Mouse (Mus musculus) limb, embryonic 14.5 days (tissue): ENCODE measurements around the gene Trpm5. TPM values are rescaled to one million over a fixed set of nuclear protein-coding genes. Genes with fewer than 3 reads are reported as not detected.

Source experiments
- ATAC-seq: fragments of 200-750 bp; cut with Nextera tagmentation; 2 replicates; pipeline ENCODE4 v1.8.0; 2017; ENCODE audit warnings: low read depth, moderate number of reproducible peaks, moderate TSS enrichment; ENCODE audit not compliant: low FRiP score
- DNase-seq: peaks from one replicate; pipeline ENCODE4 v3.0.0-alpha.2; 2015; ENCODE audit warnings: low spot score
- H3K27ac ChIP-seq: fragments of 300-500 bp; sonication (generic); replicated peaks from 2 replicates; pipeline ENCODE4 v1.5.1; 2014; ENCODE audit warnings: low read depth, mild to moderate bottlenecking, low read length, moderate library complexity, mixed read lengths
- H3K27me3 ChIP-seq: fragments of 300-500 bp; sonication (generic); 2 replicates; pipeline ENCODE4 v1.6.1; 2014; ENCODE audit warnings: low read length, mixed read lengths; ENCODE audit not compliant: control insufficient read depth, insufficient read depth
- H3K36me3 ChIP-seq: fragments of 300-500 bp; sonication (generic); 2 replicates; pipeline ENCODE4 v1.6.1; 2014; ENCODE audit warnings: mild to moderate bottlenecking, low read length, moderate library complexity, mixed read lengths; ENCODE audit not compliant: control insufficient read depth, insufficient read depth
- H3K4me1 ChIP-seq: fragments of 300-500 bp; sonication (generic); 2 replicates; pipeline ENCODE4 v1.6.1; 2014; ENCODE audit warnings: antibody characterized with exemption, low read length, mixed read lengths; ENCODE audit not compliant: control insufficient read depth, insufficient read depth
- H3K4me2 ChIP-seq: fragments of 300-500 bp; sonication (generic); replicated peaks from 2 replicates; pipeline ENCODE4 v1.6.1; 2014; ENCODE audit warnings: low read depth, mild to moderate bottlenecking, low read length, moderate library complexity; ENCODE audit not compliant: severe bottlenecking
- H3K4me3 ChIP-seq: fragments of 300-500 bp; sonication (generic); replicated peaks from 2 replicates; pipeline ENCODE4 v1.5.1; 2014; ENCODE audit warnings: low read length
- H3K9ac ChIP-seq: fragments of 300-500 bp; sonication (generic); 2 replicates; pipeline ENCODE4 v1.6.1; 2014; ENCODE audit warnings: mild to moderate bottlenecking, low read depth, low read length, moderate library complexity; ENCODE audit not compliant: severe bottlenecking
- H3K9me3 ChIP-seq: fragments of 300-500 bp; sonication (generic); 2 replicates; pipeline ENCODE4 v1.6.1; 2016; ENCODE audit warnings: low read length; ENCODE audit not compliant: control insufficient read depth
- POLR2A ChIP-seq: fragments of 200-500 bp; IDR thresholded peaks from 2 replicates; pipeline ENCODE4 v1.8.0; 2012; ENCODE audit warnings: inconsistent platforms, mild to moderate bottlenecking, moderate library complexity, borderline replicate concordance; ENCODE audit not compliant: insufficient read depth, insufficient read length; ENCODE audit errors: extremely low read depth
- WGBS: fragments of 180-500 bp; shearing (Covaris S2); extraction: QIAGEN DNeasy Blood & Tissue Kit; methylation state at CpG from one replicate; pipeline ENCODE4 v1.1.7; 2014; 5-methylcytosine and 5-hydroxymethylcytosine counted together
- polyA plus RNA-seq, 2 experiments: library from polyadenylated mRNA; depleted of rRNA in 1 of 2; stranded (reverse) in 1 of 2; unstranded in 1 of 2; fragments of >200 nt; fragmentation: Nextera tagmentation in 1 of 2; extraction: Ambion mirVana in 1 of 2; gene quantifications; 2 replicates each; pipeline versions ENCODE4 v1.2.1 to v1.2.3; 2012 to 2014

The Trpm5 gene
- polyA plus RNA-seq, 2 experiments: 24.1 to 63.4 TPM

GRCm38 (mm10) chr7:143041138-143041822 lies 53.2 kb downstream of the Trpm5 start:
- TF ChIP-seq POLR2A: no peak
- Histone ChIP-seq H3K36me3 (peaks cover 5% of the 10 kb centered on the region), H3K27ac (no peak overlapping the region), H3K4me2 (no peak overlapping the region), H3K4me1 (no peaks in the 10 kb centered on the region), H3K27me3 (no peaks in the 10 kb centered on the region), H3K4me3 (no peak overlapping the region), H3K9ac (no peak overlapping the region), H3K9me3 (0 out of 2 replicates have a peak, but pooled peaks cover 3% of the 10 kb centered on the region)
- DNase-seq: no peak
- 83% methylated on average over 3 of the region's 3 CpGs for WGBS
- no peak for ATAC-seq

DNA sequence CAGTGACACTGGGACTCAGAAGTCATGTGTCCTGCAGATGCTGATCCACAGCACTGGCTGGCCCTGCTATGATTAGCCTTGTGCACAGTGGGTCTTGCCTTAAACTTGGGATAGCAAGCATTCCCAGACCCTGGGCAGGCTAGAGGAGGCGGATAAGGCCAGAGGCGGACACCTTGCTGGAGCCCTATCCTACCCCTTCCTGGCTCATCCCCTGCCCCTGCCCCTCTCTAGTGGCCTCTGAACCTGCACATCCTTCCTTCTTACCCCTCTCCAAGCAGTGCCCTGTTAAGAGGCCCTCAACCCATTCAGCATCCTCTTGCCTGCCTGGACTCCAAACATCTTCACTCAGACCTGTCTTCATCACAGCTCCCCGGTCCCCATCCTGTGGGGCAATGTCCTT lies 53.9 kb downstream of the Trpm5 start:
- H3K27ac ChIP-seq: no peak overlapping the region
- H3K9ac ChIP-seq: no peak overlapping the region
- 96% methylated on average over 3 of the region's 3 CpGs for WGBS
- ATAC-seq (no peak), DNase-seq (no peak)
- H3K4me2 ChIP-seq: no peak overlapping the region
- H3K27me3 ChIP-seq: no peaks in the 10 kb centered on the region
- 0 out of 2 replicates have a peak, but pooled peaks cover 3% of the 10 kb centered on the region for H3K9me3 ChIP-seq
- H3K4me3 ChIP-seq: no peak overlapping the region
- H3K36me3 ChIP-seq: peaks cover 5% of the 10 kb centered on the region
- no peak for TF ChIP-seq POLR2A
- H3K4me1 ChIP-seq: no peaks in the 10 kb centered on the region

- Histone ChIP-seq H3K9me3 (no peaks in the 10 kb centered on the region), H3K4me2 (no peak overlapping the region), H3K9ac (no peak overlapping the region), H3K27me3 (no peaks in the 10 kb centered on the region), H3K36me3 (peaks cover 8% of the 10 kb centered on the region; the same call in 1 of the 2 replicates), H3K27ac (no peak overlapping the region), H3K4me1 (no peaks in the 10 kb centered on the region), H3K4me3 (no peak overlapping the region)
- DNase-seq: no peak
- ATAC-seq: no peak
- 90% methylated on average over 3 of the region's 3 CpGs for WGBS
- TF ChIP-seq POLR2A: no peak
Observed at GRCm38 (mm10) chr7:143038174-143038931, 56.1 kb downstream of the Trpm5 start.

DNA sequence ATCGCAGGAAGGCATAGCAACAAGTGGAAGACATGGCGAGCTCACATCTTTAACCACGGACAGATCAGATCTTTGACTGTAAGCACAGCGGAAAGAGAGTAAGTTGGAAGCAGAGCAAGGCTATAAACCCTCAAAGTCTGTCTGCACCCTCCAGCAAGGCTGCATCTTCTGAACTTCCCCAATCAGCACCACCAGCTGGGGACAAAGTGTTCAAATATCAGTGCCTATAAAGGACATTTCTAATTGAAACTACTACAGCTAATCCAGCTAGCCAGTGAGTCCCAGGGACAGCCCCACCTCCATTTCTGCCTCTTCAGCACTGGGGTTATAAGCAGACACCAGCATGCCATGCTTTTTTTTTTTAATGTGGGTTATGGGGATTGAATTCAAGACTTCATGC lies 57.1 kb downstream of the Trpm5 start:
- no peaks in the 10 kb centered on the region for H3K9me3 ChIP-seq
- H3K4me1 ChIP-seq: no peaks in the 10 kb centered on the region
- H3K4me2 ChIP-seq: no peak overlapping the region
- H3K4me3 ChIP-seq: no peak overlapping the region
- no peak for ATAC-seq
- no peak overlapping the region for H3K9ac ChIP-seq
- H3K27me3 ChIP-seq: no peaks in the 10 kb centered on the region
- no peak for DNase-seq
- no peak for TF ChIP-seq POLR2A
- WGBS: 93% methylated on average over 4 of the region's 4 CpGs
- H3K27ac ChIP-seq: no peak overlapping the region
- peaks cover 9% of the 10 kb centered on the region for H3K36me3 ChIP-seq

DNA sequence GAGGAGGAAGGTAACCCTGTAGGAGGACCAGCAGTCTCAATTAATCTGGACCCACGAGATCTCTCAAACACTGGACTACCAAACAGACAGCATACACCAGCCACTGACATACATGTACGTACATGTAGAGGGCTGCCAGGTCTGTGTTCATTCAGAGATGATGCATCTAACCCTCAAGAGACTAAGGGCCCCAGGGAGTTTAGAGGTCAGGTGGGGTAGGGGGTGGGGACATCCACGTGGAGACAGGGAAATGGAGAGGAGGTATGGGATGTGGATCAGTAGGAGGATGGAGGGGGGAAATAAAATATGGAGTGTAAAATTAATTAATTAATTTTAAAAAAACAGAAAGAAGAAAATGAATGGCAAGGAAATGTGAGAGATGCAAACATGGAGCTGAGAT lies 57.7 kb downstream of the Trpm5 start:
- Histone ChIP-seq H3K4me2 (no peak overlapping the region), H3K4me1 (no peaks in the 10 kb centered on the region), H3K36me3 (peaks cover 9% of the 10 kb centered on the region), H3K27me3 (no peaks in the 10 kb centered on the region), H3K27ac (no peak overlapping the region), H3K9me3 (no peaks in the 10 kb centered on the region), H3K9ac (no peak overlapping the region), H3K4me3 (no peak overlapping the region)
- DNase-seq (no peak), ATAC-seq (no peak)
- TF ChIP-seq POLR2A: no peak
- 87% methylated on average over 3 of the region's 3 CpGs for WGBS
